Mouse (Mus musculus) lung, embryonic 14.5 days (tissue): ENCODE data around the gene Homer2. TPM values are rescaled to one million over a fixed set of nuclear protein-coding genes. Genes with fewer than 3 reads are reported as not detected.
A peak's percentile ranks its signal among the peaks of the same experiment; 100 is the strongest.

Experiments
- ATAC-seq: fragments of 200-750 bp; cut with Nextera tagmentation; 2 replicates; pipeline ENCODE4 v1.8.0; 2017; ENCODE audit warnings: mild to moderate bottlenecking, moderate TSS enrichment, moderate library complexity; ENCODE audit not compliant: insufficient read depth
- DNase-seq: peaks from one replicate; pipeline ENCODE4 v3.0.0-alpha.2; 2015
- H3K27ac ChIP-seq: fragments of 300-500 bp; sonication (generic); 2 replicates; pipeline ENCODE4 v1.5.1; 2014; ENCODE audit warnings: low read depth, mild to moderate bottlenecking, moderate library complexity
- H3K27me3 ChIP-seq: fragments of 300-500 bp; sonication (generic); 2 replicates; pipeline ENCODE4 v1.6.1; 2014; ENCODE audit warnings: low read length, control low read depth; ENCODE audit not compliant: insufficient read depth
- H3K36me3 ChIP-seq: fragments of 300-500 bp; sonication (generic); 2 replicates; pipeline ENCODE4 v1.6.1; 2014; ENCODE audit warnings: control low read depth; ENCODE audit not compliant: insufficient read depth
- H3K4me1 ChIP-seq: fragments of 300-500 bp; sonication (generic); 2 replicates; pipeline ENCODE4 v1.6.1; 2014; ENCODE audit warnings: antibody characterized with exemption, control low read depth; ENCODE audit not compliant: insufficient read depth
- H3K4me2 ChIP-seq: fragments of 300-500 bp; sonication (generic); 2 replicates; pipeline ENCODE4 v1.6.1; 2014; ENCODE audit warnings: mild to moderate bottlenecking
- H3K4me3 ChIP-seq: fragments of 300-500 bp; sonication (generic); 2 replicates; pipeline ENCODE4 v1.5.1; 2014; ENCODE audit warnings: low read depth, low read length
- H3K9ac ChIP-seq: fragments of 300-500 bp; sonication (generic); 2 replicates; pipeline ENCODE4 v1.6.1; 2014
- H3K9me3 ChIP-seq: fragments of 300-500 bp; sonication (generic); 2 replicates; pipeline ENCODE4 v1.6.1; 2016; ENCODE audit warnings: low read depth, low read length, control low read depth
- CTCF ChIP-seq: IDR thresholded peaks from 2 replicates; pipeline ENCODE4 v1.5.1; 2016; ENCODE audit warnings: antibody characterized with exemption, low read depth
- WGBS: fragments of 180-500 bp; shearing (Covaris S2); extraction: QIAGEN DNeasy Blood & Tissue Kit; methylation state at CpG from one replicate; pipeline ENCODE4 v1.1.7; 2014; 5-methylcytosine and 5-hydroxymethylcytosine counted together
- polyA plus RNA-seq: library from polyadenylated mRNA; unstranded; fragments of >200 nt; fragmentation: Nextera tagmentation; extraction: Ambion mirVana; gene quantifications from 2 replicates; pipeline ENCODE4 v1.2.1, GENCODE M21; 2014

The Homer2 gene
- polyA plus RNA-seq, 1 experiment from 2014 or later = 38.2 TPM

- H3K4me3 ChIP-seq = no peak overlapping the region
- no peaks in the 10 kb centered on the region for H3K4me1 ChIP-seq
- WGBS = 86% methylated on average over 13 of the region's 13 CpGs
These were observed 9.0 kb downstream of the Homer2 start for GRCm38 (mm10) chr7:81698357-81698756.

DNA sequence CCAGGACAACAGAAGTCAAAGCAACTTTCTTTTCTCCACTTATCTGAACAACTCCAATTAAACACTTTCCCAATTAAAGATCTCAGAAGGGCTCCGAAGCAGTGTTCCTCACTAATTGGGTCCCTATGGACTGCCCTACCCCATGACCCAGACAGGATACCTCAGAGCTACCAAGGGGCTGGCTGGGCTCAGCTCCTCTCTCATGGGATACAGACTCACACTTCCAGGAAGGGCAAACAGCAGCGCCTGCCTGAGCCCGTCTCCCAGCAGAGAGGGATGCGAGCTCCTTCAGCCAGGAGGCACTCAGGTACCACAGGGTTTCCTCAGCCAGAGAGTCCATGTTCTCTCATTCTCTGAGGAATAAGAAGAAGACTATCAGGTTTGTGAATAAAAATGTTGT, 9.4 kb downstream of the Homer2 start:
- no peak for TF ChIP-seq CTCF
- 76% methylated on average over 4 of the region's 4 CpGs for whole genome bisulfite sequencing
- no peaks in the 10 kb centered on the region for H3K9me3 ChIP-seq

More at GRCm38 (mm10) chr7:81698357-81698756, 9.0 kb downstream of the Homer2 start:
- H3K9me3 ChIP-seq = no peaks in the 10 kb centered on the region
- H3K27me3 ChIP-seq = no peaks in the 10 kb centered on the region
- ATAC-seq (no peak), DNase-seq (no peak)
- no peak for TF ChIP-seq CTCF
- no peak overlapping the region for H3K27ac ChIP-seq
- no peaks in the 10 kb centered on the region for H3K36me3 ChIP-seq
- H3K9ac ChIP-seq = no peak overlapping the region
- H3K4me2 ChIP-seq = no peak overlapping the region

GRCm38 (mm10) chr7:81695763-81696533, 11.4 kb downstream of the Homer2 start:
- no peak for TF ChIP-seq CTCF
- ATAC-seq (no peak), DNase-seq (no peak)
- H3K9ac ChIP-seq = no peak overlapping the region
- H3K4me2 ChIP-seq = no peak overlapping the region
- no peaks in the 10 kb centered on the region for H3K27me3 ChIP-seq
- H3K36me3 ChIP-seq = no peaks in the 10 kb centered on the region
- H3K4me1 ChIP-seq = no peaks in the 10 kb centered on the region
- no peaks in the 10 kb centered on the region for H3K9me3 ChIP-seq
- H3K27ac ChIP-seq = no peak overlapping the region
- 76% methylated on average over 16 of the region's 16 CpGs for WGBS
- H3K4me3 ChIP-seq = no peak overlapping the region

More for the DNA sequence above, 9.4 kb downstream of the Homer2 start:
- Histone ChIP-seq H3K9ac (no peak overlapping the region), H3K4me1 (no peaks in the 10 kb centered on the region), H3K4me3 (no peak overlapping the region), H3K27ac (no peak overlapping the region), H3K36me3 (no peaks in the 10 kb centered on the region), H3K4me2 (no peak overlapping the region), H3K27me3 (no peaks in the 10 kb centered on the region)
- ATAC-seq = no peak
- no peak for DNase-seq

DNA sequence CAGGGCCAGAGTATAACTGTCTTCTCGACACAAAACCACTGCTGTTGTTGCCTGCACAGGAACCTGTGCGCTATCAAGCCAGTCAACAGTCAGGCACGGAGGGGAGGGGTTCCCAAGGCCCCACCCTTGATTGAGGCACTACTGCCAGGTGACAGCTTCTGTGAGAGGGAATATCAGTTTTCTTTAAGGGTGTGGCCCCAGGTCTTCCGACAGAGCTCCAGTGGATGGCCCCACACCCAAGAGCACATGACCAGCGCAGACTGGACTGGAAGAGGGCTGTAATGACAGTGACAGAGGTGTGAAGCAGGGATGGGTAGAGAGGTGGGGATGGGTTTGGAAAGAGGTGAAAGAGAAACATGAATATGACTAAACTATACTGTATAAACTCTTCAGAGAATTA, 16.3 kb downstream of the Homer2 start:
- no peaks in the 10 kb centered on the region for H3K27me3 ChIP-seq
- no peak for DNase-seq
- no peak overlapping the region for H3K4me2 ChIP-seq
- H3K9me3 ChIP-seq = no peaks in the 10 kb centered on the region
- TF ChIP-seq CTCF = no peak
- no peak overlapping the region for H3K4me3 ChIP-seq
- no peak overlapping the region for H3K27ac ChIP-seq
- H3K36me3 ChIP-seq = no peaks in the 10 kb centered on the region
- H3K4me1 ChIP-seq = no peaks in the 10 kb centered on the region
- WGBS = 76% methylated on average over 5 of the region's 5 CpGs
- ATAC-seq = no peak
- H3K9ac ChIP-seq = no peak overlapping the region

- ATAC-seq (no peak), DNase-seq (peak; percentile 25)
- H3K4me3 ChIP-seq = no peak overlapping the region
- no peaks in the 10 kb centered on the region for H3K4me1 ChIP-seq
- H3K9ac ChIP-seq = no peak overlapping the region
- H3K27ac ChIP-seq = no peak overlapping the region
- H3K4me2 ChIP-seq = no peak overlapping the region
- H3K27me3 ChIP-seq = no peaks in the 10 kb centered on the region
- WGBS = 79% methylated on average over 8 of the region's 8 CpGs
- no peak for TF ChIP-seq CTCF
- H3K36me3 ChIP-seq = no peaks in the 10 kb centered on the region
- no peaks in the 10 kb centered on the region for H3K9me3 ChIP-seq
These were observed 18.1 kb downstream of the Homer2 start for GRCm38 (mm10) chr7:81689116-81689681.

GRCm38 (mm10) chr7:81688378-81688777, 18.9 kb downstream of the Homer2 start:
- no peak for TF ChIP-seq CTCF
- DNase-seq (no peak), ATAC-seq (no peak)
- no peaks in the 10 kb centered on the region for H3K9me3 ChIP-seq
- no peak overlapping the region for H3K27ac ChIP-seq
- H3K9ac ChIP-seq = no peak overlapping the region
- H3K36me3 ChIP-seq = no peaks in the 10 kb centered on the region
- H3K4me3 ChIP-seq = no peak overlapping the region
- no peaks in the 10 kb centered on the region for H3K27me3 ChIP-seq
- H3K4me1 ChIP-seq = no peaks in the 10 kb centered on the region
- WGBS = 74% methylated on average over 9 of the region's 9 CpGs
- no peak overlapping the region for H3K4me2 ChIP-seq

DNA sequence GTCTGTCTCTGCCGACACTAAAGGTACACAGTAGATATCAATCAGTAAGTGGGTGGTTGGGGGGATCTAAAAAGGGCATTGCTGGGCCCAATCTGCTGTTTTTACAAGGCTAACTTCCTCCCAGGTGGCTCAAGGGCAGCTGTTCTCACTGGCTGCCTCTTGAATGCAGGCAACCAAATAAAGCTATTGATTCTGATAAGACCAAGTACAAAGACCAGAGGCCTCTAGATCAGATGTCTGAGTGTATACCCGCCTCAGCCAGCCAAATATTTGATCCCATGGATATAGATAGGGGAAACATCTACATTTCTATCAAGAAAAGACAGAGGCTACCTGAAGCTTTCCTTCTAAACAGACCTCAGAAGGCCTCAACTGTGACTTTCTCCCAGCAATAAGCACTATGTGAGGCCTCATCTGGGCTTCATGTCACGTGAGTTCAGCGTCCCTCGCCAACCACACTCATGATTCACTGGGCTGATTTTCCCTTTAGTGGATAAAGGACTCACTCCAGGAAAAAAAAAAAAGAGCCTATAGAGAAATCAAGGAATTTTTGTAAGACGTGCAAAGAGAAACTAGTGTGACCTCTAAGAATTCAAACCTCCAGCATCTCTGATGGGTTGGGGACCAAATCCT, 19.5 kb downstream of the Homer2 start:
- no peak overlapping the region for H3K4me2 ChIP-seq
- H3K9me3 ChIP-seq = no peaks in the 10 kb centered on the region
- no peak for DNase-seq
- no peaks in the 10 kb centered on the region for H3K27me3 ChIP-seq
- ATAC-seq = no peak
- H3K4me3 ChIP-seq = no peak overlapping the region
- no peak overlapping the region for H3K27ac ChIP-seq
- H3K4me1 ChIP-seq = no peaks in the 10 kb centered on the region
- H3K36me3 ChIP-seq = no peaks in the 10 kb centered on the region
- no peak overlapping the region for H3K9ac ChIP-seq
- no peak for TF ChIP-seq CTCF
- WGBS = 69% methylated on average over 6 of the region's 6 CpGs
